Mouse (Mus musculus): ENCODE measurements at regions not wholly inside any gene's neighbourhood (a gene's known extent, or its start where the extent isn't known, plus 50 kb on each side); places are given as distances from the start of the nearest gene placed in this dataset.

DNA sequence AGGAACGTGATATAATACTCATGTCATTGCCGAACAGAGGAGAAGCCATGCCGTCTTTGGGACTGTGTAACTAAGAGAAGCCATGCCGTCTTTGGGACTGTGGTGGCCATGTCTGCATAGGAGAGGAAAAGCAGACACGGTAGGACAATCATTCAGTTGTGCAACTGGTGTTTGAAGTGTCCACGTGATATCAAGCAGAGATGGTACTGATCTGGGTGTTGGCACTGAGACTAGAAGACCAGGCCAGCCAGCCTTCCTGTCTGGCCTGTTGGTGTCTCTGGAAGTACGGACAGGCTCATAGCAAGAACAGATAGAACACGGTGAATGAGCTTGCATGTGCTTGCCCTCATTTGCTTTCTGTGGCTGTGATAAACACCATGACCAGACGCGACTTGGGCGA is 175.7 kb downstream of the Slc38a4 start:
- DNase-seq (ENCODE audit: low spot score): no peak

GRCm38 (mm10) chr15:96878796-96879195 is 177.0 kb downstream of the Slc38a4 start:
- DNase-seq (ENCODE audit: low spot score): no peak

DNA sequence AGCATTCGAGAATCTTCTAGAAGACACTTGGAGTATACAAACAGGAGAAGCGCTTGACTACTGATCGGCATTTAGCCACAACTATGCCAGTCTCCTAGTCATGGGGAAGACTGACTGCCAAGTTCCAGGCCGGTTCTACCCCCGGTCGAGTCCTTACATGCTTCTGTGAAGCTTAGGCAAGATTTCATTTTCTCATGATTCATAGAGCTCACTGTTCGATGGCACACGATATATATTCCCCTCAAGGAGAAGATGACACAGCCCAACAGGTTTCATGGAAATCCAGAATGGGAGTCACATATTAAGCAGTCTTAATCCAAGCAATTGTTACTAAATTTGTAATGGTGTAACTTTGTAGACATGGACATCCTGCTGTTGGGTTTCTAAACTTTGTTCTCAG is 177.8 kb downstream of the Slc38a4 start:
- DNase-seq (ENCODE audit: low spot score): no peak

- DNase-seq (ENCODE audit: low spot score): no peak
These were observed 177.7 kb upstream of the Slc38a2 start for GRCm38 (mm10) chr15:96877271-96877670.

DNA sequence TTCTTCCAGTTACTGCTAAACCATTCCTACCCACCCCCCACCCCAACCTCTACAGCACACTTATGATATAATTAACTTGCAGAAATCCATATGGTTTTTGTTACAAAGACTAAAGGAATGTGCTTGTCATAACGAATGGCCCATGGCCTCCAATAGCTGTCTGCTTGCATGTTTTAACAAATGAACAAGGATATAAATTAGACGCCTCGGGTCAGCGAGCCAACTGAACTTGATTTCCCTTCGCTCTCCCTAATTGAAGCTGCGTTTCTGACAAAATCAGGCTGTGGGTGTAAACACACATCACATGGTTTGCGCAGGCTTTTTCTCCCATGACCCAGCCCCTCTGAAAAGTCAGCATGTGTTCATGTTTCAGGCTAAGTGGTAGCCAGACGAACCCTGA is 174.6 kb upstream of the Slc38a2 start:
- no peak for DNase-seq (ENCODE audit: low spot score)

GRCm38 (mm10) chr15:96873562-96873961 is 174.0 kb upstream of the Slc38a2 start:
- no peak for DNase-seq (ENCODE audit: low spot score)

- DNase-seq (ENCODE audit: low spot score): no peak
These were observed 173.6 kb upstream of the Slc38a2 start for GRCm38 (mm10) chr15:96873126-96873525.

GRCm38 (mm10) chr15:96867701-96868100 is 168.2 kb upstream of the Slc38a2 start:
- DNase-seq (ENCODE audit: low spot score): no peak

GRCm38 (mm10) chr15:96865932-96866331 is 166.4 kb upstream of the Slc38a2 start:
- no peak for DNase-seq (ENCODE audit: low spot score)

GRCm38 (mm10) chr15:96857709-96858108 is 158.2 kb upstream of the Slc38a2 start:
- DNase-seq (ENCODE audit: low spot score): no peak

GRCm38 (mm10) chr15:96851970-96852768 is 152.6 kb upstream of the Slc38a2 start:
- no peak for DNase-seq (ENCODE audit: low spot score)

GRCm38 (mm10) chr15:96848150-96848549 is 148.6 kb upstream of the Slc38a2 start:
- DNase-seq (ENCODE audit: low spot score): no peak

DNA sequence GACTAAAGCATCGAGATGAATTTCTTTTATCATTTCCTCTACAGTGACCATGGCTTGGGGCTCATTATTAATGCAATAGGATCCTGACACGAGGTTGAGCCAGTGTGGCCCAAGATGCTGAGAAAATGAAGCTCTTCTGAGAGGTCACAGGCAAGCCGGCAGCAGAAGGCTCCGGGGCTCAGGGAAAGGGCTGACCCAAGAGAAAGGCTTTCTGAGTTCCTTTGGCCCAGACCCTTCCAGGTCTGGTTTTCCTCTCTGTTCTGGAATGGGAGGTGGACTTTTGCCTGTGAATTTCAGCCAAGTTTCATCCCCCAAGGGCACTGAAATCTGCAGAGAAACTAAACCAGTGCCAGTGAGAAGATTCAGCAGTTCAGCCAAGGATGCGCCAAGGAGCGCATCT is 145.7 kb upstream of the Slc38a2 start:
- DNase-seq (ENCODE audit: low spot score): no peak

DNA sequence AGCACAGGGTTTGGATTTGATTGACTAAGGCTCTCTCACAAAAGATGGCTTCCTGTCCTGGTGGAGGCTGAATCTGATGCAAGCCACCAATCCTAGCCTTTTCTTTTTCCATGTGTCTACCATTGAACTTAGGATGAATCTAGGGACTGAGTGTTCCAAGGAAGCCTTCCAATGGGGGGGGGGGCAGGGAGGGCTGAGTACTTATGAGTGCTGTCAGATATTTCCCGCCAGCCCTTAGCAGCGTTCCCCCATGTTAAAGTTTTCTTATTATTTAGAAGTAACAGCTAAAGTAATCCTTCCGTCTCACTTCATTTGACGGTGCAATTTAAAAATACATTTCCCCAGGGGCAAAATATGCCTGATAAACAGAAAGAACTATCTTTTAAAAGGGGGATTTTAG is 144.8 kb upstream of the Slc38a2 start:
- DNase-seq (ENCODE audit: low spot score): no peak

GRCm38 (mm10) chr15:96843589-96843988 is 144.1 kb upstream of the Slc38a2 start:
- DNase-seq (ENCODE audit: low spot score): no peak

DNA sequence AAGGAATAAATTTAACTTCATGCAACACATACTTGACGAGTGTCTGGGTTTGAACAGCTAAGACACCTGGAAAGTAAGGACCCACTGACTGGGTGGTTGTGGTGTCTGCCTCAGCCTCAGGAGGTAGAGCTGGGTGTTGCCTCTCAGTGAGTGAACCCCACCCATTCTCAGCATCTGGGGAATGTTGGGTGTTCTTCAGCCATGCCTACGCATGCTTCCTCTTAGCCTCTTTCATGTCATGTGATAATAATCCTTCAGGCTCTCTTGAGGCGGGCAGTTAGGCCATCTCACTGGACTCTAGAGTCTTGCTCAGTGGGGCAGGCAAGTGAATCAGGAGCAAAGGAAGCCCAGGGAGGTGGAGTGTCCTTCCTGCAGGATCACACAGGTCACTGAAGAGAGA is 143.4 kb upstream of the Slc38a2 start:
- no peak for DNase-seq (ENCODE audit: low spot score)

DNA sequence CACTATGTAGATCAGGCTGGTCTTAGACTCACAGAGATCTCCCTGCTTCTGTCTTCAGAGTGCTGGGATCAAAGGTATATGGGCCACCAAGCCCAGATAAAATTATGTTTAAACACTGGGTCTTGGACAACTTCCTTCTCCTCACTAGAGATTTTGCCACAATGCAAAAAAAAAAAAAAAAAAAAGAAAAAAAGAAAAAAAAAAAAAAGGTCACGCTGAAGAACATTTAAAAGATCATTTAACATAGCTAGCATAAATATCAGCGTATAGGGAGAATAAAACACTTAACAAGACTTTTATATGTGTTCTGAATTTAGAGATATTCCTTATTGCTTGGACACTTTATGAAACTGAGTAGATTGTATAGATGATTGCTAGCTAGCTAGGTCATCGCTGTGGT is 137.1 kb upstream of the Slc38a2 start:
- DNase-seq (ENCODE audit: low spot score): no peak

DNA sequence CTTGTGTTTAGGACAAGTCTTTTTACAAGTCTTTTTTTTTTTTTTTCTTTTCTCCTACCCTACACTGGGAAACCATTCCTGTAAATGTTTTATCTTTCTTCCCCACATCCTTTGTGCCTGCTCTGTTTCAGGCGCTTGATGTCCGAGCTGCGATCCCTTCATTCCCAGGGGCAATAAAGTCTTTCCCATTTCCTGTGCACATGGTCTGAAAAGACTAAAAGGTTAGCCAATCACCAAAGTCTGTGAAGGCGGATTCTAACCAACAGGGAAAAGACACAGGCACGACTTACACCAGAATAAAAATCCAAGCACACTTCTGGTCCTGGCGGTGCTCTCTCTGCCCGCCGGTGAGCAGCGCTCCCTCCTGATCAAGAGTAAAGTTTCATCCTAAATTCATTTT is 135.3 kb upstream of the Slc38a2 start:
- DNase-seq (ENCODE audit: low spot score): no peak

- no peak for DNase-seq (ENCODE audit: low spot score)
These were observed 134.8 kb upstream of the Slc38a2 start for GRCm38 (mm10) chr15:96834162-96834843.

DNA sequence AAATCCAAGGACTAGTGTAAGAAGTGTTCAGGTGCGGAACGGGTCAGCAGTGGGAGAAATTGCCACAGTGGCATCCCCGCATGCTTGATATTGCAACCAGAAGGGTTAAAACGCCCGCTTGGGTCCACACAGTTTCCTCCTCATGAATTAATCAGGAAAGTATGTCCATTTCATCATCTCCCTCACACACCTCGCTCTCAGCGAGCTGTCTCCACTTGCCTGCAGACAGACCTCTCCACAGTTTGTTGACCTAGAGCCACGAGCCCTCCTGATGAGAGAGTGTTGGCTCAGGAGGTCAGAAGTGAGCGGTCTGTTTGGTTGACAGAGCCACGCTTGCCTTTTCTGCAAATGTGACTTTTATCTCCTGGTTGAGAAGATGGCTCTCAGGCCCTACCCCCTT is 132.9 kb upstream of the Slc38a2 start:
- DNase-seq (ENCODE audit: low spot score): peak; percentile 36

- no peak for DNase-seq (ENCODE audit: low spot score)
These were observed 131.7 kb upstream of the Slc38a2 start for GRCm38 (mm10) chr15:96831256-96831655.

DNA sequence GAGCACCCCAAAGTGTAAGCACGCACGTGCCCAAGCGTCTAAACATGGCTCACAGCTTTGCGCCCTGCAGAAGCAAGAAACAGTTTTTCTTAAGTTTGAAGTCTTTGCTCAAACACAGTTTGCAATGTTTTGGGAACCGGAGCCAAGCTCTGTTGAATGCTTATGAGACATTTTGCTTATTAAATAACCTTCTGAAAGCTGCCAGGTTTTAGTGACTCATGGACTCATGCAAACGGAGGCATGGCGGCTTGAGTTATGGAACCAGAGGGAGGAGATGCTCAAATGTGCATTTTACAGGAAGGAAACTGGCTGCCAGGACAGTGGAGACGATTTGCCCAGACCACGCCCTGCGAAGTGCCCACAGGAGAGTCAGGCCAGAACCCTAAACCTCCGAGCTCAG is 131.0 kb upstream of the Slc38a2 start:
- no peak for DNase-seq (ENCODE audit: low spot score)

- DNase-seq (ENCODE audit: low spot score): no peak
These were observed 130.4 kb upstream of the Slc38a2 start for GRCm38 (mm10) chr15:96829941-96830340.

GRCm38 (mm10) chr15:96828681-96829080 is 129.2 kb upstream of the Slc38a2 start:
- no peak for DNase-seq (ENCODE audit: low spot score)

Data from urinary bladder, adult 2 months (tissue).